Mouse (Mus musculus) liver, embryonic 12.5 days (tissue): ENCODE measurements around the gene Spef2. TPM values are rescaled to one million over a fixed set of nuclear protein-coding genes. Genes with fewer than 3 reads are reported as not detected.

ENCODE experiments used
- polyA plus RNA-seq: library from polyadenylated mRNA; unstranded; fragments of >200 nt; fragmentation: Nextera tagmentation; extraction: Ambion mirVana; gene quantifications from 2 replicates; pipeline ENCODE4 v1.2.1, GENCODE M21; 2016

Spef2 gene
- polyA plus RNA-seq, 1 experiment from 2014 or later = 0.11 TPM

Other genes with a start within 250 kb of the Spef2 start
- 0.30 and 0.57 TPM in 2 replicates for gene Il7r, start 218.7 kb downstream of the Spef2 start, polyA plus RNA-seq